Mouse (Mus musculus): ENCODE results near the gene Pde7b.

Gene Pde7b

GRCm38 (mm10) chr10:20724906-20725305, at the start of gene Pde7b:
Pde7b (minus strand) TSS chr10:20725078.
- DNase-seq (ENCODE audit: low spot score in 2 of 2), result peak; percentile 81 to 83

- no peak for DNase-seq (ENCODE audit: low spot score in 2 of 2)
Measured at GRCm38 (mm10) chr10:20772056-20772455, 47.2 kb upstream of the Pde7b start.

GRCm38 (mm10) chr10:20770418-20770888, 45.6 kb upstream of the Pde7b start:
- no peak for DNase-seq (ENCODE audit: low spot score in 2 of 2)

- no peak for DNase-seq (ENCODE audit: low spot score in 2 of 2)
Measured at GRCm38 (mm10) chr10:20769557-20770417, 44.9 kb upstream of the Pde7b start.

- no peak for DNase-seq (ENCODE audit: low spot score in 2 of 2)
Measured at GRCm38 (mm10) chr10:20764352-20764751, 39.5 kb upstream of the Pde7b start.

GRCm38 (mm10) chr10:20758939-20759338, 34.1 kb upstream of the Pde7b start:
- no peak for DNase-seq (ENCODE audit: low spot score in 2 of 2)

GRCm38 (mm10) chr10:20758259-20758658, 33.4 kb upstream of the Pde7b start:
- DNase-seq (ENCODE audit: low spot score in 2 of 2), result no peak

- no peak for DNase-seq (ENCODE audit: low spot score in 2 of 2)
Measured at GRCm38 (mm10) chr10:20756219-20756618, 31.3 kb upstream of the Pde7b start.

- DNase-seq (ENCODE audit: low spot score in 2 of 2), result no peak
Measured at GRCm38 (mm10) chr10:20752883-20753282, 28.0 kb upstream of the Pde7b start.

GRCm38 (mm10) chr10:20750642-20751251, 25.9 kb upstream of the Pde7b start:
- peak in 1 of 2 experiments; percentile 6 for DNase-seq (ENCODE audit: low spot score in 2 of 2)

- DNase-seq (ENCODE audit: low spot score in 2 of 2), result no peak
Measured at GRCm38 (mm10) chr10:20748938-20749337, 24.1 kb upstream of the Pde7b start.

GRCm38 (mm10) chr10:20747229-20747628, 22.4 kb upstream of the Pde7b start:
- DNase-seq (ENCODE audit: low spot score in 2 of 2), result no peak

GRCm38 (mm10) chr10:20739801-20740200, 14.9 kb upstream of the Pde7b start:
- DNase-seq (ENCODE audit: low spot score in 2 of 2), result no peak

- no peak for DNase-seq (ENCODE audit: low spot score in 2 of 2)
Measured at GRCm38 (mm10) chr10:20737146-20737545, 12.3 kb upstream of the Pde7b start.

- no peak for DNase-seq (ENCODE audit: low spot score in 2 of 2)
Measured at GRCm38 (mm10) chr10:20735775-20736449, 11.0 kb upstream of the Pde7b start.

GRCm38 (mm10) chr10:20733576-20733975, 8.7 kb upstream of the Pde7b start:
- peak; percentile 21 to 28 for DNase-seq (ENCODE audit: low spot score in 2 of 2)

- no peak for DNase-seq (ENCODE audit: low spot score in 2 of 2)
Measured at GRCm38 (mm10) chr10:20732180-20732579, 7.3 kb upstream of the Pde7b start.

- no peak for DNase-seq (ENCODE audit: low spot score in 2 of 2)
Measured at GRCm38 (mm10) chr10:20730034-20730433, 5.2 kb upstream of the Pde7b start.

GRCm38 (mm10) chr10:20725384-20725983, 606 bp upstream of the Pde7b start:
- peak; percentile 13 to 16 for DNase-seq (ENCODE audit: low spot score in 2 of 2)

- DNase-seq (ENCODE audit: low spot score in 2 of 2), result peak; percentile 7 to 32
Measured at GRCm38 (mm10) chr10:20724451-20724850, 427 bp downstream of the Pde7b start.

- DNase-seq (ENCODE audit: low spot score in 2 of 2), result no peak
Measured at GRCm38 (mm10) chr10:20723962-20724361, 916 bp downstream of the Pde7b start.

GRCm38 (mm10) chr10:20723521-20723915, 1.4 kb downstream of the Pde7b start:
- DNase-seq (ENCODE audit: low spot score in 2 of 2), result peak; percentile 14 to 31
